Mouse (Mus musculus) midbrain, embryonic 10.5 days (tissue): ENCODE measurements at regions not wholly inside any gene's neighbourhood (a gene's known extent, or its start where the extent isn't known, plus 50 kb on each side); places are given as distances from the start of the nearest gene placed in this dataset.

Experiments used
- DNase-seq: peaks from one replicate; pipeline ENCODE4 v3.0.0-alpha.2; 2017; ENCODE audit warnings: low spot score
- H3K27ac ChIP-seq: fragments of 300-500 bp; sonication (generic); replicated peaks from 2 replicates; pipeline ENCODE4 v1.5.1; 2016; ENCODE audit warnings: mild to moderate bottlenecking
- H3K27me3 ChIP-seq: fragments of 300-500 bp; sonication (generic); 2 replicates; pipeline ENCODE4 v1.6.1; 2016; ENCODE audit warnings: low read depth, mild to moderate bottlenecking; ENCODE audit not compliant: poor library complexity, severe bottlenecking
- H3K36me3 ChIP-seq: fragments of 300-500 bp; sonication (generic); 2 replicates; pipeline ENCODE4 v1.6.1; 2016; ENCODE audit warnings: mild to moderate bottlenecking, moderate library complexity
- H3K4me1 ChIP-seq: fragments of 300-500 bp; sonication (generic); 2 replicates; pipeline ENCODE4 v1.6.1; 2016
- H3K4me3 ChIP-seq: fragments of 300-500 bp; sonication (generic); 2 replicates; pipeline ENCODE4 v1.5.1; 2016; ENCODE audit warnings: mild to moderate bottlenecking, moderate library complexity
- H3K9me3 ChIP-seq: fragments of 300-500 bp; sonication (generic); replicated peaks from 2 replicates; pipeline ENCODE4 v1.6.1; 2016; ENCODE audit warnings: mild to moderate bottlenecking
- WGBS: fragments of 180-500 bp; shearing (Covaris S2); methylation state at CpG from one replicate; pipeline ENCODE4 v1.1.7; 2016; 5-methylcytosine and 5-hydroxymethylcytosine counted together

DNA sequence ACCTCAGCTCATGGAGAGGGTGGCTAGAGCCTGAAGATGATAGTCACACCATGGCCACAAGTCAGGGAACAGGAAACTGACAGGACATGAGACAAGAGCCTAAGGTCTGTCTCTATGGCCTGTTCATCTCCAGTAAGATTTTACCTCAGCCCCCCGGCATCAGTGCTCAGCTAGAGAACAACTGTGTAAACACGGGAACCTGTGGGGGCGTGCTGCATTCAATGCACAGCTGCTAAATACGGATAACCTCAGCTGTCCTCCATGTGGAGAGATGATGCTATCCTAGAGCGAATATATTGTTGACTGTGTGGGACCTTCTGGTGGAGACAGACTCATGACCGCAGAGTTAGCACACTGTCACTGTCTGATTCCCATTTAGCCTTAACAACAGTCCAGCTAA, 76.4 kb upstream of the Eef1e1 start:
- Histone ChIP-seq H3K27ac (no peak overlapping the region), H3K36me3 (no peaks in the 10 kb centered on the region), H3K4me1 (no peaks in the 10 kb centered on the region), H3K27me3 (no peaks in the 10 kb centered on the region), H3K9me3 (no peaks in the 10 kb centered on the region), H3K4me3 (no peak overlapping the region)
- 93% methylated on average over 6 of the region's 6 CpGs for WGBS
- no peak for DNase-seq

DNA sequence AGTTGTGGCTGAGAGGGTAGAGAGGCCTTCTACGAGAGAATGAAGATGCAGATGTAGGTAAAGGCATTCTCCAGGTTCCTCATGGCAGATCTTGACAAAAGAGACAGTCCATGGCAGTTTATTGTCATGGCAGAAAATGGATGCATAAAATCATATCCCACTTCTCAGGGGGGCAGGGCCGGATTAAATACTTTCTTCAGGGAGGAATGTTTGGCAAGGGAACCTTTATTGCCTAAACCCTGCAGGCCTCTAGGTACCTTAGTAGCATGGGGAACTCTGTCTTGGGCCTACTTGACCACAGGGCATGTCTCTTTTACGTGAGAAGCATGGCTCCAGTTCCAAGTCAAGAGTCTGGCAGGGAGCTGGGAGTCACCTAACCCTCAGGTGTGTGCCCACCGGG, 74.4 kb upstream of the Eef1e1 start:
- DNase-seq: no peak
- H3K36me3 ChIP-seq: no peaks in the 10 kb centered on the region
- no peaks in the 10 kb centered on the region for H3K4me1 ChIP-seq
- 86% methylated on average over 4 of the region's 4 CpGs for WGBS
- no peak overlapping the region for H3K27ac ChIP-seq
- H3K4me3 ChIP-seq: no peak overlapping the region
- no peaks in the 10 kb centered on the region for H3K9me3 ChIP-seq
- no peaks in the 10 kb centered on the region for H3K27me3 ChIP-seq

DNA sequence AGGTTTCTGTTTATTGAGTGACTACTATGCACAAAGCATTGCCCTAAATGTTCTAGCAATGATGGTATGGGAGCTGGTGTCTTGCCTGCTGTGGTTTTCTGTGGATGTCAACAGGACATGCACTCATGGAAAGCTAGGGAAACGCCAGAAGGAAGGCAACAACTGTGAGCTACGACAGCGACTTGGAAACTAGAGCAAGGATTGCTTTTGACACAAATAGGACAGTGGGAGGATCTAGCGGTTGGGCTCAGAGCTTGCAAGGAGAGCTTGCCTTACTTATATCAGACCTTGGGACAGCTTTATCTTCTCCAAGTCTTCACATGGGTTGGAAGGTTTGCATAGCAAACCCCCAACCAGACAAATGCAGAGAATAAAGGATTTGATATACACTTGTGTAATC, 66.6 kb upstream of the Eef1e1 start:
- Histone ChIP-seq H3K4me1 (no peaks in the 10 kb centered on the region), H3K27me3 (no peaks in the 10 kb centered on the region), H3K4me3 (no peak overlapping the region), H3K9me3 (no peaks in the 10 kb centered on the region), H3K36me3 (no peaks in the 10 kb centered on the region), H3K27ac (no peak overlapping the region)
- DNase-seq: no peak
- WGBS: 91% methylated on average over 4 of the region's 4 CpGs

DNA sequence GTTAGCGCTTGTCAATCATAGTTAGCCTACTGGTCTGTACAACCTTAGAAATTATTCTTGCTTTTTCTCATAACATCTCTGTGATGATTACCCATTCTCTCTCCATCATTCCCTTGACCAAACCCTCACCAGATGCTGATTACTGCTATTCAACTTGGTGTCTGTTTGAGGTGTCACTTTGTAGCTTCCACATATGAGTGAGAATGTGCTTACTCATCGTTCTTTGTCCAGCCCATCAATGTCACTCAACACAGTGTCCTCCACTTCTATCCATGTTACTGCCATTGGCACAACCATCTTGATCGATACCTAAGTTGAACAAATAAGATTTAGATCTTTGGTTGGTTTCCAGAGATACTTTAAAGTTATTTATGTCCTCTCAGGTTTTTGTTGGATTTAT, 62.3 kb upstream of the Eef1e1 start:
- DNase-seq: no peak
- Histone ChIP-seq H3K4me1 (no peaks in the 10 kb centered on the region), H3K27me3 (no peaks in the 10 kb centered on the region), H3K36me3 (no peaks in the 10 kb centered on the region), H3K9me3 (no peaks in the 10 kb centered on the region), H3K27ac (no peak overlapping the region), H3K4me3 (no peak overlapping the region)
- WGBS: 91% methylated on average over 3 of the region's 3 CpGs

DNA sequence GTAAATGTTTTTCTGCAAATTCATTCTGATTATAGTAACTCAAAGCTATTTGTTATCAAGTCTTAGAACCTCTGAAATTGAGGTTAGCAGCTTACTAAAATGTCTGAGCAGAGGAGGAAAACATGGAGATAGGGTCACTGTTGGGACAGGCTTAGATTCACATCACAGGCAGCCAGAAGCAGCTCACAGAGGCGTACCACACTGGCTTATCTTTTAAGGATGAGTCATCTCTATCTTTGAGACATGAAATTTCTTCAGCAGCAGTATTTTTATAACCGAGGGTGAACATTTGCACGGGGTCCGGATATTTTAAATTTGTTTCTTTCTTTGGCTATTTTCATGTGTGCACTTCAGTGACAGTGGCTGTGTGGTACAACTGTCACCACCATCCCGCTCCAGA, 56.0 kb upstream of the Eef1e1 start:
- Histone ChIP-seq H3K36me3 (no peaks in the 10 kb centered on the region), H3K4me1 (no peaks in the 10 kb centered on the region), H3K9me3 (no peaks in the 10 kb centered on the region), H3K4me3 (no peak overlapping the region), H3K27ac (no peak overlapping the region), H3K27me3 (no peaks in the 10 kb centered on the region)
- DNase-seq: no peak
- 95% methylated on average over 5 of the region's 5 CpGs for WGBS
